ENCODE assay signal across 9 mouse cellular contexts in the genomic region with DNA sequence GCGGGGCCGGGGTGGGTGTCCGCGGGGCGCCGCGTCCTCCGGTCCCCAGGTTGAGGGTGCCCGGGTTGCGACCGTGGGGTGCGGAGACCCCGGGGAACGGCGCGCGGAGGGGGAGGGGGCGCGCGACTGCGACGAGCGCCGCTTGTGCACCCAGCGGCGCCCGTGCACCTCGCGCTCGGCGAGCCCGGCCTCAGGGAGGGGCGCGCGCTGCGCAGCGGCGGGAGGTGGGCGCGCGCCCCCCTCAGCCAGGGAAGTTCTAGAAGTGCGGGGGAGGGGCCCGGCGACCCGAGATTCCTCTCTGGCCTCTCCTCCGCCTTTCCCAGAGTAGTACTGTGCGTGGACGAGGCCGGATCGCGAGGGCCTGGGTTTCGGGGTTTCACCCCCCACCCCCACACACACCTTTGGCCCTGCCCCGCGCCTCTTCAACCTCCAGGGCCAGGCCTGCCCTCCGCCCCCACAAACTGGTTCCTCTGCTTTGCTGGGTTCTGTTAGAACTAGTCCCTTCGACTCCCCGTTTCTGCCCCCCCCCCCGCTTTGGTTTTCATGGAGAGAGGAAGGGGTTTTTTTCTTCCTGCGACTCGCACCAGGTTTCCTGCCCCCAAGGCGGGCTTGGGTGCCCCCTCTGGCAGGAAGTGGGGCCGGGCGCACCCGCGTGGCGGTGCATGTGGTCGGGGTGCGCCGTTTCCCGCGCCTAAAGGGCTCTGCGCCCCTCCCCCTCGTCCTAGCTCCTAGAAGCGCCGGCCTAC. TPM values are rescaled to one million over a fixed set of nuclear protein-coding genes. Genes with fewer than 3 reads are reported as not detected.
A peak's percentile ranks its signal among the peaks of the same experiment; 100 is the strongest.
DNase-seq lines count a peak whose midpoint lies in the region; ATAC-seq and TF ChIP-seq lines count a peak whose summit lies in the region.
"Had no signal": no experiment of that assay in that cellular context is flagged by ENCODE, and none has a peak within 500 bp of the region (broad histone marks: within the 10 kb centered on the region; RNA-seq: fewer than 3 reads in every experiment).

No protein-coding gene starts in this region.

- peaks cover 52% of the 10 kb centered on the region for H3K4me1 ChIP-seq in liver, embryonic 11.5 days (replicated peaks; ENCODE audit: control insufficient read depth, insufficient read depth, low read length)
- H3K4me1 ChIP-seq in midbrain, postnatal 0 days (ENCODE audit: insufficient read depth, low read length), result peaks cover 14% of the 10 kb centered on the region; the same call in 1 of the 2 replicates

- DNase-seq in adrenal gland, adult (ENCODE audit: inconsistent age in 2 of 2, low spot score in 1 of 2), result peak; percentile 61 to 71
- DNase-seq in adrenal gland, postnatal 4 days (ENCODE audit: low spot score in 2 of 2), result no peak
- DNase-seq in urinary bladder, postnatal 25 days (ENCODE audit: low spot score), result peak; percentile 62
- no peak for DNase-seq in urinary bladder, postnatal 4 days (ENCODE audit: low spot score in 2 of 2)
- DNase-seq in heart, postnatal 10 days, result peak; percentile 51 to 56
- DNase-seq in liver, embryonic 11.5 days (ENCODE audit: low spot score), result peak; percentile 81
- peak; percentile 63 for DNase-seq in midbrain, postnatal 0 days (ENCODE audit: low spot score)
- peak; percentile 90 for DNase-seq in thymus, postnatal 0 days (ENCODE audit: low spot score)

- H3K27ac ChIP-seq in liver, embryonic 11.5 days (ENCODE audit: low read depth, low read length), result peak overlapping the region; percentile 100
- H3K27ac ChIP-seq in midbrain, postnatal 0 days (ENCODE audit: low read depth, low read length), result peak overlapping the region; percentile 89

- peak overlapping the region; percentile 98 for H3K9ac ChIP-seq in liver, embryonic 11.5 days (ENCODE audit: low read depth, low read length)
- peak overlapping the region; percentile 97 for H3K9ac ChIP-seq in midbrain, postnatal 0 days (replicated peaks; ENCODE audit: low read length, poor library complexity, severe bottlenecking)

- ATAC-seq in liver, embryonic 11.5 days (replicated peaks; ENCODE audit: low FRiP score), result peak; percentile 22
- ATAC-seq in midbrain, postnatal 0 days (ENCODE audit: low FRiP score), result peak; percentile 53

- H3K9me3 ChIP-seq in liver, embryonic 11.5 days (ENCODE audit: control insufficient read depth, low read length), result no peaks in the 10 kb centered on the region
- no peaks in the 10 kb centered on the region for H3K9me3 ChIP-seq in midbrain, postnatal 0 days (ENCODE audit: low read length)

- H3K36me3 ChIP-seq in liver, embryonic 11.5 days (ENCODE audit: control insufficient read depth, insufficient read depth, low read length), result peaks cover 21% of the 10 kb centered on the region
- H3K36me3 ChIP-seq in midbrain, postnatal 0 days (ENCODE audit: insufficient read depth, low read length), result peaks cover 7% of the 10 kb centered on the region

- H3K4me2 ChIP-seq in liver, embryonic 11.5 days, result peak overlapping the region; percentile 90
- peak overlapping the region; percentile 91 for H3K4me2 ChIP-seq in midbrain, postnatal 0 days (ENCODE audit: low read depth, low read length, poor library complexity, severe bottlenecking)

- no peaks in the 10 kb centered on the region for H3K27me3 ChIP-seq in liver, embryonic 11.5 days (replicated peaks; ENCODE audit: control insufficient read depth, insufficient read depth, low read length)
- peaks cover 5% of the 10 kb centered on the region; the same call in 1 of the 2 replicates for H3K27me3 ChIP-seq in midbrain, postnatal 0 days (ENCODE audit: insufficient read depth, low read length)

- peak; percentile 35 for TF ChIP-seq CTCF in midbrain, postnatal 0 days (IDR thresholded peaks at IDR 0.05)

- H3K4me3 ChIP-seq in liver, embryonic 11.5 days (ENCODE audit: low read depth, low read length), result peak overlapping the region; percentile 90
- H3K4me3 ChIP-seq in midbrain, postnatal 0 days (ENCODE audit: low read depth, low read length), result peak overlapping the region; percentile 82

- intact Hi-C loops in heart, postnatal 10 days (cut with DNase I), result no loop called here

- WGBS in liver, embryonic 11.5 days, result under 1% methylated on average over 72 of the region's 75 CpGs
- under 1% methylated on average over 30 of the region's 75 CpGs for WGBS in midbrain, postnatal 0 days

RNA-seq across cellular contexts. Expression of a gene that starts 1.1 kb away (rescaled TPM):
- total RNA-seq in adrenal gland, postnatal 4 days (2021), result 10 to 100 TPM; 41.6 to 44.9 TPM
- 10 to 100 TPM; 42.5 to 47.3 TPM for total RNA-seq in heart, postnatal 10 days (2021)
- polyA plus RNA-seq in liver, embryonic 11.5 days (2014; fragmentation: Nextera tagmentation; extraction: Ambion mirVana), result 667 and 675 TPM in 2 replicates
- total RNA-seq in midbrain, postnatal 0 days (2014; rRNA removed), result 135 and 138 TPM in 2 replicates
- polyA plus RNA-seq in midbrain, postnatal 0 days (2015; fragmentation: Nextera tagmentation; extraction: Ambion mirVana), result 144 and 154 TPM in 2 replicates
- polyA plus RNA-seq in thymus, postnatal 0 days (2015; fragmentation: Nextera tagmentation; extraction: Ambion mirVana), result 356 and 471 TPM in 2 replicates

RNA-seq across cellular contexts. Expression of a gene that starts 8.2 kb away (rescaled TPM):
- 10 to 100 TPM; 17.4 to 19.1 TPM for total RNA-seq in adrenal gland, postnatal 4 days (2021)
- 10 to 100 TPM; 10.2 to 11.2 TPM for total RNA-seq in heart, postnatal 10 days (2021)
- 23.6 and 28.4 TPM in 2 replicates for polyA plus RNA-seq in liver, embryonic 11.5 days (2014; fragmentation: Nextera tagmentation; extraction: Ambion mirVana)
- total RNA-seq in midbrain, postnatal 0 days (2014; rRNA removed), result 70.2 and 80.2 TPM in 2 replicates
- 88.8 and 113 TPM in 2 replicates for polyA plus RNA-seq in midbrain, postnatal 0 days (2015; fragmentation: Nextera tagmentation; extraction: Ambion mirVana)
- polyA plus RNA-seq in thymus, postnatal 0 days (2015; fragmentation: Nextera tagmentation; extraction: Ambion mirVana), result 109 and 111 TPM in 2 replicates

RNA-seq across cellular contexts. Expression of a gene that starts 36.2 kb away (rescaled TPM):
- 1 to 10 TPM; 1.5 to 6.2 TPM for total RNA-seq in adrenal gland, postnatal 4 days (2021)
- under 1 TPM in 1 of 2 experiments, not detected in 1; 0.20 TPM for total RNA-seq in heart, postnatal 10 days (2021)
- 0.12 and 0.18 TPM in 2 replicates for polyA plus RNA-seq in liver, embryonic 11.5 days (2014; fragmentation: Nextera tagmentation; extraction: Ambion mirVana)
- 37.6 and 54.0 TPM in 2 replicates for total RNA-seq in midbrain, postnatal 0 days (2014; rRNA removed)
- polyA plus RNA-seq in midbrain, postnatal 0 days (2015; fragmentation: Nextera tagmentation; extraction: Ambion mirVana), result 11.1 and 12.5 TPM in 2 replicates
- polyA plus RNA-seq in thymus, postnatal 0 days (2015; fragmentation: Nextera tagmentation; extraction: Ambion mirVana), result 0.69 and 0.78 TPM in 2 replicates
- total RNA-seq: neutrophil, adult 5-6 weeks had no signal

Comparison
In these comparisons a context has a peak if more than half of its experiments do, and no peak if none do; other contexts are left out.
1. DNase-seq: peak in adrenal gland, adult (2 of 2), urinary bladder, postnatal 25 days (single experiment), heart, postnatal 10 days (2 of 2), liver, embryonic 11.5 days (single experiment), midbrain, postnatal 0 days (single experiment) and thymus, postnatal 0 days (single experiment); none in adrenal gland, postnatal 4 days (0 of 2) and urinary bladder, postnatal 4 days (0 of 2).